Mouse (Mus musculus): ENCODE data around the gene Mup20.
"Not testable (repeated sequence)": the region's sequence is repeated elsewhere in the genome, so short reads cannot be mapped to it uniquely, and the experiment has no call there.

The Mup20 gene

GRCm38 (mm10) chr4:62054058-62054457 is at the start of gene Mup20:
Gene Mup20 (minus strand): TSS chr4:62054158.
- not testable (repeated sequence) for DNase-seq

GRCm38 (mm10) chr4:62103366-62103765 is 49.4 kb upstream of the Mup20 start:
- DNase-seq = not testable (repeated sequence)

- no peak for DNase-seq
Measured at GRCm38 (mm10) chr4:62087953-62088352, 34.0 kb upstream of the Mup20 start.

- DNase-seq = no peak
Measured at GRCm38 (mm10) chr4:62087241-62087640, 33.3 kb upstream of the Mup20 start, which contains the start of gene Mup3. Gene Mup3 (minus strand): TSS chr4:62087342.

GRCm38 (mm10) chr4:62082755-62083154 is 28.8 kb upstream of the Mup20 start:
- no peak for DNase-seq

- no peak for DNase-seq
Measured at GRCm38 (mm10) chr4:62075126-62075525, 21.2 kb upstream of the Mup20 start.

GRCm38 (mm10) chr4:62054780-62055179 is 822 bp upstream of the Mup20 start:
- DNase-seq = not testable (repeated sequence)

- DNase-seq = no peak
Measured at GRCm38 (mm10) chr4:62026281-62026680, 27.7 kb downstream of the Mup20 start.

GRCm38 (mm10) chr4:62024256-62024959 is 29.6 kb downstream of the Mup20 start:
- no peak for DNase-seq

GRCm38 (mm10) chr4:62023646-62024045 is 30.3 kb downstream of the Mup20 start:
- DNase-seq = no peak

GRCm38 (mm10) chr4:62023120-62023519 is 30.8 kb downstream of the Mup20 start:
- no peak for DNase-seq

GRCm38 (mm10) chr4:62020511-62020910 is 33.4 kb downstream of the Mup20 start:
- not testable (repeated sequence) for DNase-seq
